Mouse (Mus musculus): ENCODE results near the gene Slc11a2.

DNA sequence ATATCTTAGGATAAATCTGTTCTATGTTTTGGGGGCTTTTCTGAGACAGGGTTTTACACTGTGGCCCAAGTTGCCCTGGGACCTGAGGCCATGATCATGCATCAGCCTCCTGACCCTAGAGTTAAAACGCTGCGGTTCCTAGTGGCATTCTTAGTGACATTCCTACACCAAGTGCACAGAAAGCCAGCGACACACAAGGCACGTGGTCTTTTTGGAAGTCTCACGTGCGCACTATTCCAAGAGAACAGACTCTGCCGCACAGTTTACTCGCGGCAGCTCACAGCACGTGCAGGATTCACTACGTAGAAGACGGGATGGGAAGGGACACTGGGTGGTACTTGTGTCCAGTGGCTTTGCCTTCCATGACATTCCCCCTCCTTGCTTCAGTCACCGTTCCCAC is 9.9 kb downstream of the Slc11a2 start:
- TF ChIP-seq POLR2A (IDR thresholded peaks at IDR 0.05; ENCODE audit: borderline replicate concordance, insufficient read depth, low read length) (no peak), CTCF (IDR thresholded peaks at IDR 0.05; ENCODE audit: borderline replicate concordance, insufficient read depth, low read depth, low read length) (no peak)
